Mouse (Mus musculus) limb, embryonic 13.5 days (tissue): Measurements from ENCODE around the gene Gtf2ird2. TPM values are rescaled to one million over a fixed set of nuclear protein-coding genes. Genes with fewer than 3 reads are reported as not detected.

Source experiments
- ATAC-seq: fragments of 200-750 bp; cut with Nextera tagmentation; 2 replicates; pipeline ENCODE4 v1.8.0; 2017; ENCODE audit warnings: low read depth, moderate number of reproducible peaks, moderate TSS enrichment; ENCODE audit not compliant: low FRiP score
- H3K27ac ChIP-seq: fragments of 300-500 bp; sonication (generic); 2 replicates; pipeline ENCODE4 v1.5.1; 2015; ENCODE audit warnings: inconsistent platforms, mild to moderate bottlenecking, moderate library complexity
- H3K27me3 ChIP-seq: fragments of 300-500 bp; sonication (generic); 2 replicates; pipeline ENCODE4 v1.6.1; 2015; ENCODE audit warnings: mild to moderate bottlenecking, inconsistent platforms
- H3K36me3 ChIP-seq: fragments of 300-500 bp; sonication (generic); 2 replicates; pipeline ENCODE4 v1.6.1; 2015; ENCODE audit warnings: inconsistent platforms, mild to moderate bottlenecking, moderate library complexity
- H3K4me1 ChIP-seq: fragments of 300-500 bp; sonication (generic); 2 replicates; pipeline ENCODE4 v1.6.1; 2015; ENCODE audit warnings: inconsistent platforms
- H3K4me2 ChIP-seq: fragments of 300-500 bp; sonication (generic); replicated peaks from 2 replicates; pipeline ENCODE4 v1.6.1; 2015; ENCODE audit warnings: inconsistent platforms, mild to moderate bottlenecking, moderate library complexity
- H3K4me3 ChIP-seq: fragments of 300-500 bp; sonication (generic); 2 replicates; pipeline ENCODE4 v1.5.1; 2015; ENCODE audit warnings: moderate library complexity, mild to moderate bottlenecking, inconsistent platforms
- H3K9ac ChIP-seq: fragments of 300-500 bp; sonication (generic); 2 replicates; pipeline ENCODE4 v1.6.1; 2015; ENCODE audit warnings: mild to moderate bottlenecking, inconsistent platforms
- H3K9me3 ChIP-seq: fragments of 300-500 bp; sonication (generic); 2 replicates; pipeline ENCODE4 v1.6.1; 2016; ENCODE audit warnings: inconsistent platforms
- WGBS: fragments of 180-500 bp; shearing (Covaris S2); methylation state at CpG from one replicate; pipeline ENCODE4 v1.1.7; 2015; 5-methylcytosine and 5-hydroxymethylcytosine counted together
- polyA plus RNA-seq: library from polyadenylated mRNA; unstranded; fragments of >200 nt; fragmentation: Nextera tagmentation; extraction: Ambion mirVana; gene quantifications from 2 replicates; pipeline ENCODE4 v1.2.1, GENCODE M21; 2015

Gene Gtf2ird2
- polyA plus RNA-seq, 1 experiment from 2014 or later: 11.0 TPM

DNA sequence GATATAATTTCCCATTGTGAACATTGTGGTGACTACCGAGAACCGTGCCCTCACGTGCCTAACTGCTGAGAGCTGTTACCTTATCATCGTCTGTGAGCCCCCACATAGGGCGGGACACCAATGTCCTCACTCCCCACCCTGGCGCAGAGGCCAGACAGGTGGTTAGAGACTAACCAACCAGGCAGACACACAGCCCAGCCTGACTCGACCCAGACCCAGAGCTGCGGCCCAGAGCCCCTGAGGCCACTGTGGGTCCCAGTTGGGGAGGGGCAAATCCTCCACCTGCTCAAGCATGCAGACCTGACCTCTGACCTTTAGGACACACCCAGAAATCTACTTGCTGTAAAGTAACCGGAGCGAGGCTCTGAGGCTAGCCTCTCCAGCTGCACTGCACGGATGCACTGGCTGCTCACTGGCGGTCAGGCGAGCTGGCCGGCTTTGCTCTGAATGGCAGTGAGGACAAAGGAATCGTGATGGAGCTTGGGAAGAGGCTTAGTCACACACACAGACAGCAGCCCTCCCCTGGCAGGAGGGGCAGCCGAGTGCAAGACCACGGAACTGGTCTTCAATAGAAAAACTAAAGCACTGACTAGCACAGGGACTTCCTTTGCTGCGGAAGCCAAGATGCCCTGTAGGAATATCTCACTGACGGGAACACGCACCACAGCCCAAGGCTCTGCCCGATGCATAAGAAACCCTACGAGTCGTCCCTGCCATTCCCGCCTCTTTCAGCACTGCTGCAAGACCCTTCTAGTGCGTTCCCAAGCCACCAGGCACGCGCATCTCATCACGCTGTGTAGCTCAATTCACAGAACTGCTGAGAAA lies 54.3 kb downstream of the Gtf2ird2 start:
- Histone ChIP-seq H3K4me1 (peaks cover 35% of the 10 kb centered on the region), H3K9ac (no peak overlapping the region), H3K27ac (no peak overlapping the region), H3K36me3 (peaks cover 77% of the 10 kb centered on the region), H3K9me3 (no peaks in the 10 kb centered on the region), H3K27me3 (no peaks in the 10 kb centered on the region), H3K4me3 (no peak overlapping the region), H3K4me2 (no peak overlapping the region)
- no peak for ATAC-seq
- WGBS: 91% methylated on average over 28 of the region's 28 CpGs

DNA sequence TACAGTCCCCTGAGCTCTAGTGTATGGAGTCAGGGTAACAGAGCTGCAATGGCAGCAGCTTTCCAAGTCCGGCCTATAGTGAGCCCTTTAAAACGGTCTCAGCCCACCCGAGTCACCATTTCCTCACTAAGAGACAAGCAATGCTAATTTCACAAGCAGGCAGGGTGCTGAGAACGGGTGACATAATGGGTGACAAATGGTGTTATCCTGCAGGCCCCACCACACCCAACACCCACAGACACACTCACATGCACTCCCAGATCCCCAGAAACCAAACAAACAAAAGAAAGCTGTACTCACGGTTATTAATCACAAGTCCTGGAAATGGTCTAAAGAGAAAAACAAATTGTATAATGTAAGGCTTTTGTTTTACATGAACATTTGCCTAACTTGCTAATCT lies 58.0 kb downstream of the Gtf2ird2 start:
- ATAC-seq: no peak
- Histone ChIP-seq H3K4me1 (no peaks in the 10 kb centered on the region), H3K9ac (no peak overlapping the region), H3K27me3 (no peaks in the 10 kb centered on the region), H3K4me3 (no peak overlapping the region), H3K4me2 (no peak overlapping the region), H3K27ac (no peak overlapping the region), H3K36me3 (peaks cover 100% of the 10 kb centered on the region), H3K9me3 (no peaks in the 10 kb centered on the region)
- WGBS: 85% methylated on average over 5 of the region's 5 CpGs

DNA sequence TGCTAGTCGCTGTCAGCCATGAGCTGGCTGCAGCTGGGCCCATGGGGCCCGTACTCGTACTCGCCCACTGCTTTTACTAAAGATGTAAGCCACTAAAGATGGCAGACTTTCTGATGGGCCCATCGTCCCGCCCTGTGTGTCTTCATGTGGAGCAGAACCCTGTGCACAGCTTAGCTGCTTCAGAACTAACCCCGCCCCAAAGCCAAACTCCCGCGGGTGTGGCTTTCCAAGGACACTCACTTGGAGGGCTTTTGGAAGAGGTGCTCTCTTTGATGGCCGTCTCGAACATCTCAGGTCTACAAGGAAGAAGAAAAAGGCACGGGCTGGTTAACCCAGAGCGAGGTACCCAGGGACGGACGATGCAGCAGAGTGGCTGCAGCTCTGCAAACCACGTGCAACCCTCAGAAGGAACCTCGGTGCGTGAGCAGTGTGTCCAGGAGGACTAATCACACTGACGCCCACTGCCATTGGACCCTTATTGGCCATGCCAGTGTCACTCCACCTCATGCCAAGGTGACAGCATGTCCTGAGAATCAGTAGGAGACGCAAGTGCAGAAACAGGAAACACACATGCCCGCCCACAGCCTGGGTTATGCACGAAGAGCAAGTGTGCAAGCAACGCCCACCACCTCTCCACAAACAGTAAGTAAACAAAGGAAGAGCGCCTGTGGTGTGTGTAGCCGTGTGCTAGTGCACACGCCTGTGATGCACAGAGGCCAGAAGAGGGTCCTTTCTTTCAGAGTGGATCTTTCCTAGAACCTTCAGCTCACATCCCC lies 60.0 kb downstream of the Gtf2ird2 start:
- no peak overlapping the region for H3K27ac ChIP-seq
- H3K4me2 ChIP-seq: no peak overlapping the region
- ATAC-seq: no peak
- no peaks in the 10 kb centered on the region for H3K9me3 ChIP-seq
- H3K4me1 ChIP-seq: no peaks in the 10 kb centered on the region
- 94% methylated on average over 26 of the region's 26 CpGs for WGBS
- H3K4me3 ChIP-seq: no peak overlapping the region
- H3K9ac ChIP-seq: no peak overlapping the region
- H3K36me3 ChIP-seq: peaks cover 100% of the 10 kb centered on the region
- H3K27me3 ChIP-seq: no peaks in the 10 kb centered on the region

DNA sequence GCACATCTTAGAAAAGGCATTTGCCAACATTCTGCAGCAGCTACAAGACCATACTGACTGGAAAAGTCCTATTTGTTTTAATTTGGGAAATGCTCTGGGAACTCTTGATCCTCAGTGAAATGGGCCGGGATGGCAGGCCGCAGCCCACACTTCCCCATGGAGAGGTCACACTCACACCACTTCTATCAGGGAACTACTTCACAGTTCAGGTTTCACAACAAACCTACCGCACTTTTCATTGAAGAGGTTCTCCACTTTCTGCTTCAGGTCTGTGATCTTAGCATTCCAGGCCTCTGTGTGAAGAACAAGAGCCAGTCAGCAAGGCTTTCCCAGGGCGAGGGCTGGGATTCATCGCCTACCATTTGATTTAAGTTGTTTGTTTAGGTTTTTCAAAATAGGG lies 61.1 kb downstream of the Gtf2ird2 start:
- Histone ChIP-seq H3K4me2 (no peak overlapping the region), H3K36me3 (peaks cover 100% of the 10 kb centered on the region), H3K4me3 (no peak overlapping the region), H3K9ac (no peak overlapping the region), H3K27ac (no peak overlapping the region), H3K4me1 (no peaks in the 10 kb centered on the region), H3K27me3 (no peaks in the 10 kb centered on the region), H3K9me3 (no peaks in the 10 kb centered on the region)
- ATAC-seq: no peak
- WGBS: 95% methylated on average over 5 of the region's 5 CpGs

DNA sequence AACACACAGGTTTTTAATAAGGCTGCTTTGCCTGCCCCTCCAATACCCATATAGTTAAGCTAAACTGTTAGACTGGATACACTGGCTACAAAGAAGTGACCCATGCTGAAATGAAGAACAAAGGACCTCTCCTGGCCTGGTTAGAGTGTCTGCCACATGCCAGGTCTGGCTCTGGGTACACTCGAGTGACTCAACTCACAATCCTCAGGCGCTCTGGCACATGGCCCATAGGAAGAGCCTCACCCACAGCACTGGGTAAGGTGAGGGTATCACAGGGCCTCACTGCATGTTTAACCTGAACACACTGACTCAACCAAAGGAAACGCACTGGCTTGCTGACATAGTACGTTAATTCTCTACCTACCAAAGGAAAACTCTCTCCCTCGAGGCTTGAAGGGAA lies 62.3 kb downstream of the Gtf2ird2 start:
- no peak overlapping the region for H3K27ac ChIP-seq
- H3K36me3 ChIP-seq: peaks cover 98% of the 10 kb centered on the region
- H3K9me3 ChIP-seq: no peaks in the 10 kb centered on the region
- H3K9ac ChIP-seq: no peak overlapping the region
- H3K4me3 ChIP-seq: no peak overlapping the region
- no peaks in the 10 kb centered on the region for H3K27me3 ChIP-seq
- WGBS: 90% methylated on average over 5 of the region's 5 CpGs
- H3K4me2 ChIP-seq: no peak overlapping the region
- no peak for ATAC-seq
- no peaks in the 10 kb centered on the region for H3K4me1 ChIP-seq

DNA sequence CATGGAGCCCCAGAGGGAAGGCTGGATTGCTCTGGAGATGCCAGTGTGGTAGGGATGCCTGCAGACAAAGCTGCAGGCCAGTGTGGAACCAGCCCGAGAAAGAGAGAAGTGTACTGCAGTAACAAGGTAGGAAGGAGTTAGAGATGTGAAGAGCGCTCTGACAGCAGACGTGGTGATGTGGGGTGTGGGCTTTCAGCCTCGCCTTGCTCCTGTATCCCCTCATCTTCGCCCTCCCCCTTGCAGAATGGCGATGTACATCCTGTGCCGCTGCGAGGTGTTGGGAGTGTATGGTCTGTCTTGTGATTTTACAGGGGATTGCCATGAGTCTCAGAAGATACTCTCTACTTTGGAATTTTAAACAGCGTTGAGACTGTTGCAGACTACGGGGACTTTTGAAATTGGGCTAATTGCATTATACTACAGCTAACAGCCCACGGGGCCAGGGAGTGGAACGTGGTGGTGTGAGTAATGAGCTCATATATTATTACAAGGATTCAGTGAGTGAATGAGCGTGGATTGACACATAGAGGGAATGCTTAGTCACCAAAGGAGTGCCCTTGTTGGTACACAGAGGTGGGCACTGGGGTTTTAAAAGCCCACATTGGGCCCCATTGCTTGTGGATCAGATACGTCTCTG lies 64.9 kb downstream of the Gtf2ird2 start:
- no peaks in the 10 kb centered on the region for H3K9me3 ChIP-seq
- H3K4me2 ChIP-seq: no peak overlapping the region
- H3K36me3 ChIP-seq: peaks cover 98% of the 10 kb centered on the region
- H3K27ac ChIP-seq: no peak overlapping the region
- 89% methylated on average over 14 of the region's 14 CpGs for WGBS
- H3K9ac ChIP-seq: no peak overlapping the region
- no peak for ATAC-seq
- no peaks in the 10 kb centered on the region for H3K4me1 ChIP-seq
- H3K4me3 ChIP-seq: no peak overlapping the region
- H3K27me3 ChIP-seq: no peaks in the 10 kb centered on the region

DNA sequence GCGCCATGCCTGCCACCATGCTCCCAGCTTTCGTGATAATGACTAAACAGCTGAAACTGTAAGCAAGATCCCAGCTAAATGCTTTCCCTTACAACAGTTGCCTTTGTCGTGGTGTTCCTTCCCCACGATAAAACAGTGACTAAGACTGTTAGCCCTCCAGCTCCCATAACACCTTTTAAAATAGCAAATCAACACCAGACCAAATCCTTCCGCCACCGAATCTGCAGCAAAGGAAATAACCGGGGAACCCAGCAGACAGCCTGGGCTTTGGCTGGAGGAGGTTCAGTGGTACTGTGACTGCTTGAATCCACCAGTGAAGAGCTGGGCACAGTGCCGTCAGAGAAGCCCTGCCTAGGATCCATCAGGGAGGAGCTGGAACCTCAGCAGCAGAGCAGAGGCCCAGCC lies 65.4 kb downstream of the Gtf2ird2 start:
- no peak overlapping the region for H3K27ac ChIP-seq
- no peak overlapping the region for H3K4me2 ChIP-seq
- no peak overlapping the region for H3K9ac ChIP-seq
- H3K27me3 ChIP-seq: no peaks in the 10 kb centered on the region
- no peak overlapping the region for H3K4me3 ChIP-seq
- no peaks in the 10 kb centered on the region for H3K9me3 ChIP-seq
- 76% methylated on average over 8 of the region's 8 CpGs for WGBS
- ATAC-seq: no peak
- H3K4me1 ChIP-seq: no peaks in the 10 kb centered on the region
- peaks cover 98% of the 10 kb centered on the region for H3K36me3 ChIP-seq

DNA sequence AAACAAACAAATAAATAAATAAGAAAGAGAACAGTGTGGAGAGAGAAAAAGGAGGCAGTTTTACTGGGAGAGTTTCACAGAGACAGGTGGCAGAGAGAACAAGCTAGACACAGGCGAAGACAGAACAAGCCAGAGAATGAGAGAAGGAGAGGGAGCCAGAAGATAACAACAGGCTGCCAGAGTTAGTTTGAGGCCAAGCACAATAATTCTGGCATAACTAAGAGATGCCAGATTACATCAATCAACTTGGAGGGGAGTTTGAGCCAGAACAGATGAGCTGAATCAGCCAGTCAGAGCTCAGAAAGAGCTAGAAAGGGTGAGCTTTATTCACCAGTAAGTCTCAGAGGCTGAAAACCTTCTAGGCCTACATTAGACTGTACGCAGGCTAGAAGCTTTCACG lies 66.8 kb downstream of the Gtf2ird2 start:
- H3K9me3 ChIP-seq: no peaks in the 10 kb centered on the region
- peaks cover 98% of the 10 kb centered on the region for H3K36me3 ChIP-seq
- H3K4me2 ChIP-seq: no peak overlapping the region
- H3K4me1 ChIP-seq: no peaks in the 10 kb centered on the region
- no peak overlapping the region for H3K9ac ChIP-seq
- no peaks in the 10 kb centered on the region for H3K27me3 ChIP-seq
- no peak overlapping the region for H3K4me3 ChIP-seq
- no peak for ATAC-seq
- H3K27ac ChIP-seq: no peak overlapping the region
- 92% methylated on average over 3 of the region's 3 CpGs for WGBS

DNA sequence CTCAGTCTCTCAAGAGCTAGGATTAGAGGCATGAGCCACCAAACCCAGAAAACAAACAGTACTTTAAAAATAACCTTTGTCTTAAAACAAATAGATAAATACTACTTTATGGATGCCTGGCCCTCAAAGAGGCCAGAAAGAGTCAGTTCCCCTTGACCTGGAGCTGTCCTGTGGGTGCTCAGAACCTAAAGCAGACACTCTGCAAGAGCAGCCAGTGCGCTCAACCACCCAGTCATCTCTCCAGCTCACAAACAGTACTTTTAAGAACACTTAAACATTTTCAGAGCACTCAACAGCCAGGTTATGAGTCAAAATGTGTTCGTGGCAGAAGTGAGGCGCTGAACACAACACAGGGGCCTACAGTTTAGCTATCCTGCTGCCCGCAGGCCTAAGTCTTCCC lies 67.3 kb downstream of the Gtf2ird2 start:
- Histone ChIP-seq H3K9me3 (no peaks in the 10 kb centered on the region), H3K4me3 (no peak overlapping the region), H3K4me2 (no peak overlapping the region), H3K27me3 (no peaks in the 10 kb centered on the region), H3K36me3 (peaks cover 98% of the 10 kb centered on the region), H3K9ac (no peak overlapping the region), H3K27ac (no peak overlapping the region), H3K4me1 (no peaks in the 10 kb centered on the region)
- ATAC-seq: no peak
- 96% methylated on average over 4 of the region's 4 CpGs for WGBS

DNA sequence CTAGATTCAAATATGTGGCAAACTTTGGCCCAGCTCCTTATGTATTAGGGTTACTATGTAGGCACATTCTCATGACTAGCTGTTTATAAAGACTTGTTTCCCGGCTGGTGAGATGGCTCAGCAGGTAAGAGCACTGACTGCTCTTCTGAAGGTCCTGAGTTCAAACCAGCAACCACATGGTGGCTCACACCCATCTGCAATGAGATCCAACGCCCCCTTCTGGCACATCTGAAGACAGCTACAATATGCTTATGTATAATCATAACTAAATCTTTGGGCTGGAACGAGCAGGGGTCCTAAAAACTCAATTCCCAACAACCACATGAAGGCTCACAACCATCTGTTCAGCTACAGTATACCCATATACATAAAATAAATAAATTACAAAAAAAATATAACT lies 70.0 kb downstream of the Gtf2ird2 start:
- H3K9me3 ChIP-seq: no peaks in the 10 kb centered on the region
- H3K4me2 ChIP-seq: no peak overlapping the region
- no peak for ATAC-seq
- H3K4me3 ChIP-seq: no peak overlapping the region
- peaks cover 96% of the 10 kb centered on the region for H3K36me3 ChIP-seq
- no peaks in the 10 kb centered on the region for H3K4me1 ChIP-seq
- H3K9ac ChIP-seq: no peak overlapping the region
- no peak overlapping the region for H3K27ac ChIP-seq
- 69% methylated on average over 3 of the region's 3 CpGs for WGBS
- H3K27me3 ChIP-seq: no peaks in the 10 kb centered on the region

DNA sequence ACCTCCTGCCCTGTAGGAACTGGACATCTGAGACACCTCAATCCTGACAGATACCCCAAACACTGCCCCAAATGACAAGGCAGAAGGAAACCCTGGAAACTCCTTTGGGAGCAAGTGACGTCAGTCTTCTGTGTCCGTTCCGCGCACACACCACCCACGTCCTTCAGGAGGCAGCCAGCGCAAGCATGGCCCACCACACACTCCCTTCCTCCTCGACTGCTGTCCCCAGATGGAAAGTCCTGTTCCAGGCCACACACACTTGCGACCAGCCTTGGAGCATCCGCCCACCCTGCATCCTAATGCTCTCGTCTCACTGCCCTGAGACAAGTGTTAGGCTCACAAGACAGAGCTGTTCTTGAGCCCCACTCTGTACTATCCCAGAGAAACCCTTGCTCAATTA lies 71.5 kb downstream of the Gtf2ird2 start:
- H3K4me3 ChIP-seq: no peak overlapping the region

DNA sequence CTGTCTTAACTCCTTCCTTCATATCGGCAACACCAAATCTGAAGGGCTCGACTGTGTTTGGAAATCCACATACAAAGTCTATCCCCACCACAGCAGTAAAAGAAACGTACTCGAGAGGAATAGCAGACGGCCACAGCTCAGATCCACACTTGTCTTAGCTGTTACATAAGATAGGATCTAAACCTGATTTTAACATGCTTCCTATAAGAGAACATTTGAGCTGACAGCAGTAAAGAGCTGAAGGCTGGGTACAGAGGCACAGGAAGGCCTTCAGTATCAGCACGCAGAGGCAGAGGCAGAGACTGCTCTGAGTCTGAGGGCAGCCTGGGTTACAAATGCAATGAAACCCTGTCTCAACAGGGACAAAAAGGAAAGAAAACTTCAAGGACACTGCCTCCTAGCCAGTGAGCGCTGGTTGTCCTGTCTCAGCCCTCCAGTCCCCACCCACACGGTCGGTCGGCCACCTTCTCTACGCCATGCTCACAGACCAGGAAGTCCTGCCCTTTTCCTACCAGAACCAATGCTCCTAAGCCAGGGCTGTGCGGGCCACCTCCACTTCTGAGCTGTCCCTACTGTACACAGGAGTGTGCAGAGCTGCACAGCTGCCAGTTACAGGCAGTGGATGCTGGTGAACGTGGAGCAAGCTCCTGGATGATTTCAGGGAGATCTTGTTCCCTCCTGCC lies 73.7 kb downstream of the Gtf2ird2 start:
- WGBS: 91% methylated on average over 13 of the region's 13 CpGs

More for the DNA sequence above, 71.5 kb downstream of the Gtf2ird2 start:
- Histone ChIP-seq H3K9ac (no peak overlapping the region), H3K4me2 (no peak overlapping the region), H3K27ac (no peak overlapping the region), H3K36me3 (peaks cover 97% of the 10 kb centered on the region), H3K9me3 (no peaks in the 10 kb centered on the region), H3K27me3 (no peaks in the 10 kb centered on the region), H3K4me1 (no peaks in the 10 kb centered on the region)
- ATAC-seq: no peak
- 90% methylated on average over 10 of the region's 10 CpGs for WGBS

More for the DNA sequence above, 73.7 kb downstream of the Gtf2ird2 start:
- Histone ChIP-seq H3K4me2 (no peak overlapping the region), H3K36me3 (peaks cover 98% of the 10 kb centered on the region), H3K4me3 (no peak overlapping the region), H3K4me1 (no peaks in the 10 kb centered on the region), H3K9ac (no peak overlapping the region), H3K27ac (no peak overlapping the region), H3K27me3 (no peaks in the 10 kb centered on the region), H3K9me3 (no peaks in the 10 kb centered on the region)
- no peak for ATAC-seq
